Mouse (Mus musculus) spleen, postnatal 14 days (tissue): ENCODE data around the gene Tceal8.
"Not testable (repeated sequence)": the region's sequence is repeated elsewhere in the genome, so short reads cannot be mapped to it uniquely, and the experiment has no call there.

Experiments used
- DNase-seq, 2 experiments: peaks; one replicate each; pipeline ENCODE4 v3.0.0; 2021 to 2022; ENCODE audit warnings: low spot score in 2 of 2

Gene Tceal8

DNA sequence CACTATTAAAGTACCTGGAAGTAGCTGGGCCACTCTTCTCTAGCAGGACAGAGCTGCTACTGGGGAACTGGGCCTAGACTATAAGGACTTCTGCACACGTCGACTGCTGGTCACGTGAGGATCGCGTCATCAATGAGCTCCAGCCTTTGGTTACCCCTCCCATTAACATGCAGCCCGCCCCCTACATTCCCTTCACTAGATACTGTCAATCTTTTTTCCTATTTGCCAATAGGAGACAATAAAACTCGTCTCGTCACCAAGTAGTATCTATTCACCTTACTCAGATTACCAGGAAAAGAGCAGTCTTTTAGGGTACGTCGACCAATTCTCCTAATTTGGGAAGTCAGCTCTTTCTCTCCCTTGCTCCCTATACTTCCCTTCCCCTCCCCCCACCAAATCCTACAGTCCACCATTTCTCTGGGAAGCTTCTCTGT lies at the start of gene Tceal8:
Gene Tceal8 (minus strand): TSS at position 225 of the 434 bp plus-strand sequence.
- DNase-seq: peak; percentile 12 to 20

DNA sequence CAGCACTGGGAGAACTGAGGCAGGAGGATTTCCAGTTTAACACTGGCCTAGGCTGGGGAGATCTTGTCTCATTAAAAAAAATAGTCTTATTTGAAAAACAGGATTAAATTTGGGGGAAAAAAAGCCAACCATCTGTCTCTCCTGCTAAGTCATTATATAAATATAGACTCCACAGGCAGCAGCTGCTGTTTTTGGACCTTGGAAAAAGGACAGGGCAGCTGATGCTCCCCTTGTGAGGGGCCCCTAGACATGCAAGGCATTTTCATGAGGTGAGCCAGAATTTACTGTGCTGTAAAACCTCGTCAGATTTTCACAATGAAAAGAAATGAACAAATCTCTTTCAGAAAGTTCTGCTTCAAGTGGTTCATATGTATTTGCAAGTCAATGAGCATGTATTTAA lies 44.2 kb upstream of the Tceal8 start:
- DNase-seq: no peak

DNA sequence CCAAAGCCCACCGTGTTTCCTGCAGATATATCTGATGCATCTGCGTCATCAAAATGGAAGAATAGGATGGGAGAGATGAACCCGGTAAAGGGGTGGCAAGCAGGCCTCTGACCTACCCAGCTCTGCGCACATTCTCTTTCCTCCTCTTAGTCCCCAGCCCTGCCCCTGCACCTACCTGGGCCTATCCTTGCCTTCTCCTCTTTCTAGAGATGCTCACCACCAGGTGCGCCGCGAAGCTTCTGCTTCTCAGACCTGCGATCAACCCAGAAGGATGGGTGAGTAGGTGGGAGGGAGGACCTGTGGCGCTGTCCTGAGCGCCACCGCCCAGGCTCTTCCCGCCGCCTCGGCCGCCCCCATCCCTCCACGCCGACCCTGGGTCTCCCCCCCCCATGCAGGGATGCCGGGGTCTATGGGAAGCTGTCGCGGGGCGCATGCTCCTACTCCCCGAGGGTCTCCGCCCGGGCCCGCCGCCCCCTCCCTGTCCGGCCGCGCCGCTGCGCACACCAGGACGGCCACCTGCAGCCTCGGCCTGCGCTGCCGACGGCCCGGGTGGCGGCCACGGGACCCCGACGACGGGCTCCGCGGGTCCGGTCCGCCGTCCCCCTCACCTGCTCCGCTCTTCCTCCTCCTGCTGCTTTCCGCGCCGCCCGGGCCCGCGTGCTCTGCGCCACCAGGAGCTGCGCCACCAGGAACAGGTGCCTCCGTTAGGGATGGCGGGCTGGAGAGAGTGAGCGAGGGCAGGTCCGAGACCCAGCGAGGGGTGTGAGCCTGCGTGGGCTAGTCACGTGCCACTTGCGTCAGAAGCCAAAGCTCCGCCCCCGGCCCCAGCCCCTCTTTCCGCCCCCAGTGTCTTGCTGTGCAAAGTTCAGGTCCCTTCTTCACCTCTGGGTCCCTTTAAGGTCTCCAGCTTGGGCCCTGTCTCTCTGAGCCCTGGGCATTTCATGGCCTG lies 42.9 kb upstream of the Tceal8 start, which contains the start of the genes Tceal7 and Bex1:
Gene Tceal7 (plus strand): TSS at position 51 of the 949 bp plus-strand sequence.
Gene Bex1 (minus strand): TSS at position 785 of the 949 bp plus-strand sequence.
- not testable (repeated sequence) for DNase-seq

DNA sequence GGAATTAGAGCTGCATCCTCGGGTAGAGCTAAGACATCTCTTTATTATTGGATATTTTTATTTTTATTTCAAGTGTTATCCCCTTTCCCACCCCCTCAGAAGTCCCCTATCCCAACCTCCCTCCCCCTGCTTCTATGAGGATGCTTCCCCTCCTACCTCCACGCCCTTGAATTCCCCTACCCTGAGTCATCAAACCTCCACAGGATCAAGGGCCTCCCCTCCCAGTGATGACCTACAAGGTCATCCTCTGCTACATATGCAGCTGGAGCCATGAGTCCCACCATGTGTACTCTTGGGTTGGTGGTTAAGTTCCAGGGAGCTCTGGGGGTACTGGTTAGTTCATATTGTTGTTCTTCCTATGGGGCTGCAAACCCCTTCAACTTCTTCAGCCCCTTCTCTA lies 41.3 kb upstream of the Tceal8 start:
- DNase-seq: no peak

DNA sequence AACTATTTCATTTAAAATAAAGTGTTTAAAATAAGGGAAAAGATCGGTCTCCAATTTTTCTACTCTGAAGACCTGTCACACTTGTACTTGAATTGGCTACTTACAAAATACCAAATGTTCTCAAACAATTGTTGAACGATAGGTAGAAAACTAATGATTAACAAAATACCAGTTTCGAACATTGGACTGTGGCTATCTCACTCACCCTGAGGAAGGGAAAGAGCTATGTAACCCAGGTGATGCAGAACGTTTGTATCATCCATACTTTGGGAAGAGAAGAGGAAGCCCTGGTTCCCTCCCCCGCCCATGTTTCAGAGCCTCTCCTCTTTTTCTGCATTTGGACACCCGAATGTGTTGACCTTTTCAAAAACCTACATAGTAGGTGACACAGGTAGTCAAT lies 32.3 kb upstream of the Tceal8 start:
- no peak for DNase-seq

DNA sequence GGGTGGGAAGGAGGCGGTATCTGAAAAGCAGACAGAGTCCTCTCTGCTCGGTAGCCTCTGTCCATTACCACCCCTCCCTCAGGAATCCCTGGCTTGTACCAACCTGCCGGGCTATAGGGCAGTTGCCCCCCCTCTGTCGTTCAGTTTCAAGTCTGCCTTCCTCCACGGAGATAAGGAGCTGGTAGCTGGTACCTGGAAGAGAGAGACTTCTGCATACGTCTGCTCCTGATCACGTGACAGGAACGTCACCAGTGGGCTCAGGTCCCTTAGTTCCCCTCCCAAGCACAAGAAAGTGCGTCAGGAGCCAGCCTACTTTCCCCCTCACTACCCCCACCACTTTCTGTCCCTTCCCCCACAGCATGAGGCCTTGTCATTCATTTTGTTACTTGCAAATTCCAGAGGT lies 31.5 kb upstream of the Tceal8 start, which contains the start of gene Tceal5:
Gene Tceal5 (minus strand): TSS at position 213 of the 403 bp plus-strand sequence.
- no peak for DNase-seq

DNA sequence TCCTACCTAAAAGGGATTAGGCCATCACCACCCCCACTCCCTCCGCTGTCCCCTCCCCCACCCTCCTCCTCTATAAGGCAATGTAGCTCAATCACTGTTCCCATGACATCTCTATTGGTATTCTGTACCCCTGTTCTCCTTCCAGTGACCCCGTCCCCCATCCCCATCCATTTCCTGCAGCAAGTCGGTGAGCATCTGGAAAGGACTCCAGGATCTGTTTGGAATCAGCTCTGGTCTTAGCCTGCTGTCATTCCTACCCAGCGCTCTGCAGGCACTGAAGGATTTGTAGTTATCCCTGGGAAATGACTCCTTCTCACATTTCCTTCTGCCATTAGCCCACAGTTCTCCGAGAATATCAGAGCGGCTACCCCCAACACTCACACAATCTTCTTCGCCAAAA lies 31.1 kb upstream of the Tceal8 start:
- DNase-seq: no peak

DNA sequence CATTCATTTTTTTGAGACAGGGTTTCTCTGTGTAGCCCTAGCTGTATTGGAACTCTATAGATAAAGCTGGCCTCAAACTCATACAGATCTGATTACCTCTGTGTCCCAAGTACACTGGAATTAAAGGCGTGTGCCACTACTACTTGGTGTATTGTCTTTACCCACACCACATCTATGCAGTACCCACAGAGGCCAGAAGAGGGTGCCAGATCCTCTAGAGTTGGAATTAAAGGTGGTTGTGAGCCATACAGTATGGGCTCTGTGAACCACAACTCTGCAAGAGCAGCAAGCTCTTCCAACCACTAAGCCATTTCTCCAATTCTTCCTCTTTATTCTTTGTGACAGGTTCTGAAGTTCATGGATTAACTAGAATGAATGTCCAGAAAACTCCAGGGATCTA lies 24.7 kb upstream of the Tceal8 start:
- DNase-seq: peak; percentile 7 to 32

DNA sequence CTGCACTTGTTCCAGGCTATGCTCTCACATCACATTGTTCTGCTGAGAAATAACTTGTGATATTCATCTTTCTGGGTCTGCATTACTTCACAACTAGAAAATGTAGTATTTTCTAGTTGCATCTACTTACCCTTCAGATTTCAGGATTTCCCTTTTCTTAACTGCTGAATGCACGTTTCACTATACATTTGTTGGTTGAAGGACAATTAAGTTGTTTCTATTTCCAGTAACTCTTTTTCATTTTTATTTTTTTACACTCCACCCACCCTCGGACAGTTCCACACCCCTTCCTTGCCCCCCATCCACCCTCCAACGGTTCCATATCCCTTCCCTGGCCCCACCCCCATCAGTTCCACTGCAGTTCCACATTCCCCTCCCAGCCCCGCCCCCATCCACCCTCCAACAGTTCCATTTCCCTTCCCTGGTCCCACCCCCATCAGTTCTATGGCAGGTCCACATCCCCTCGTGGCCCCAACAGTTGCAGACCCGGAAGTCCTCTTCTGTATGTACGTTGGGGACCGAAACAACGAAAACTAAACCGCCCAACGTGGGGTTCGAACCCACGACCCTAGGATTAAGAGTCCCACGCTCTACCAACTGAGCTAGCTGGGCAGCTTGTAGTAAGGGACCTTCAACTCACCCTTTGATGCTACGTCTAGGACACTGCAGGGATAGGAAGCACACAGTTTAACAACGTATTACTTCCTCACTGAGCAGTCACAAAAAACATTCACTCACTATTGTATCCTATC lies 23.2 kb upstream of the Tceal8 start:
- no peak for DNase-seq

DNA sequence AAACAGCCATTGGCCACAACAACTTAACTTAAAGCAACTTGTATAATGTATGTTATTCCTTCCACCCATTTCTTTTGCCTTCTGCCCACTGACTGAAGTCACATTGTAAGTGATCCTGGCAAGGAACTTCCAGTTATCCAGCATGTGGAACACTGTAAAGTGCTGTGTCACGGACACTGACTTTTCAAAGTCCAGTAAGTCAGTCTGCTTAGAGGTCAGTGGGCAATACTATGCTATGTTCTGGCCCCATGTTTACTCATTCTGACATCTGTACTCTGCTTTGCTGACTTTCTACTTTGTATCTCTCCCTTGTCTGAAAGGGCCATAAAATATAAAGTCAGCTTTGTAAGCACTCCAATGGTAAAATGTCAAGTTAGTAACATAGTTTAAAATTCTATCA lies 11.0 kb upstream of the Tceal8 start:
- DNase-seq: no peak

DNA sequence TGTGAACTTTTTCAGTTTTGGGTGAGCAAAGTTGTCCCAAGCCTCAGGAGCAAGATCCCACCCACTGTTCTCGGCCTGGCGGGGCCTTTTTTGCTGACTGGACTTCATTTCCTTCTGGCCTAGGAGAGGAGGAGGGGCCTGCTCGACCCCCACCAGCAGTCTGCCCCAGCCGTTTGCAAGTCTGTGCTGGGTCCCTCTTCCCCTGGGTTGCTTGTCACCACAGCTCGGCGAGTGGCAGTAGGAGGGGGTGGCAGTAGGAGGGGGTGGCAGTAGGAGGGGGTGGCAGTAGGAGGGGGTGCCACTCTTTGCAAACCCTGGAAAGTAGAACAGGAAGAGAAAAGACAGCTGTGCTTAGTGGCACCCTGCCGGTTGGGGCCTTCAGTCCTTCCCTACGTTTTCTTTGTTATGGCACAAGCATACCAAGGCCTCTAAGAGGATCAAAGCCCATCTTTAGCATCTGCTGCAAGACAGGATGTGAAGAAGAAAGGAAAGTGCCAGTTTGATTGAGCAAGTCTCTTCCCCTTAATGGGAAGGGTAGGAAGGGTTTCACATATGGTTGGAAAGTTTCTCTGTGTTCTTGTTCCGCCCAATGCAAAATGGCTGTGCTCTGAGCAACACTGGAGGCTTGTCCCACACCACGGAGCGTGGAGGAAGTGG lies 8.9 kb upstream of the Tceal8 start:
- no peak for DNase-seq

DNA sequence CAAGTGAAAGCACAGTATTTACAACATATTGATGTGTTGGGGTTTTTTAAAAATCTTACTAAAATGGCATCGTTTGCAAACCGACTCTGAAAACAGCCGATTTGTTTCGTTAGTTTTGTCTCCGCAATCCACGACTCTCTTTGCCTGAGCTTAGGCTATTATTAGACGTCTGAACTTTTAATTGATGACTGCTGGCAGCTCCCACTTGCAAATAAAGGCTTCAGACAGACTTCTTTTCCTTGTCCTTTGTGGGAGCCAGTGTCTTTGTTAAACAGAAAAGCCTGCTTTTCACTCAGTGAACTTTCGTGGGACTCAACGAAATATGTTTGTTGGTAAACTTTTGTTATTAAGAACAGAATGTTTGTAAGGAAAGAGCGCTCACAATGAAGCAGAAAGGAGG lies 644 bp upstream of the Tceal8 start:
- DNase-seq: no peak

DNA sequence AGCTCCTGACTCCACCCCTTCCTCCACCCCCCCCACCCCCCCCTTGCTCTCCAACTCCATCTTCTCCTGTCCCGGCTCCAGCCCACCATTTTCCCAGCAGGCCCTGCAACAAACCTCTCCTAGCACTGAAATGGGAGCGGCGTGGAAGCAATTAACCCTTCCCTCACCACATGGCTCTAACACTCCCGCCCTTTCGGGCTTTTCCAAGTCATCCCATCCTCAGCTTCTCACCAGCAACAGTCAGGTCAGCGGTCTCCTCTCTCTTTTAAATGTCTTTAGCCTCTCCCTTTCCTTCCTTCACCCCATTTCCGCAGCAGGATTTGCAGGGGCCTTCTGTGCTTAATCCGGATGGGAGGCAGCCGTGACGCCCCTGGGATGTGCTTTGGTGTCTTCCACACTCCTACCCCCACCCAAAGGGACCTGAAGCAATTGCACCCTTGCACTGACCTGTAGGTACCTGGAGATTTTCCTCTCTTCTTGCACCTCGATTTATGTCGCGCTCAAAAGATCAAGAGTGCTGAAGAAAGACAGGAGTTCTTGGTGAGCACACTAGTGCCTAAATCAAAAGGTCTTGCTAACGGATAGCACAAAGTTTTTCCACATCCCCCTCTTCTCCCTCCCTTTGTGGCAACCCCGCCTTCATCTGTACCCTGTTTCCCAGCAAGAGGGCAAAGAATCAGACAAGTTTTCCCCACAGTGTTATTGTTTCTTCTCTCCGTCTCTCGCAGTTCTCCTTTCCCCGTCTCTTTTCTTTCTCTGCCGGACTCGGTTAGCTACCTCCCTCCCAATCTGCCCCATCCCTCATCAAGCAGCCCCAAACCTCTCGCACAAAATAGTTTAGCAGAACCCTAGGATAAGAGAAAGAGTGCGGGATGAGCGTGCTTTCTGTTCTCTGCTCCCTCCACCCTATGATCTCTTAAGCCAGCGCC lies 689 bp downstream of the Tceal8 start:
- DNase-seq: no peak

DNA sequence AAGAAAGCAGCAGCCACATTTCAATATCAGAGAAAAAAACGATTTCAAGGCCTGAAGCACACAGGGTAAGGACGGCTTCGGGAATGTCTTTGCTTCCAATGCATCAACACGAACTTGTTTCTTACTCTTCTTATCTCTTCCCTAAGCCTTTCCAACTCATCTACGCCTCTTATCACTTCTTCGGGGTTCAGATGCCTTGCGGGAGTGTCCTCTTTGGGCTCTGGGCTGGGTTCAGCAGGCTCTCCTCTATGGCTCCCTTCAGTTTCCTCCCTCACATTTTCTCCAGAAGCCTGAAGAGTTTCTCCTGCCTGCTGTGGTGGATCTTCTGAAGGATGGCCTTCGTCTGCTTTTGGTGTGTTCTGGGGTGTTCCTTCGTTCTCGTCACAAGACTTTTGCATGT lies 1.5 kb downstream of the Tceal8 start:
- DNase-seq: no peak

DNA sequence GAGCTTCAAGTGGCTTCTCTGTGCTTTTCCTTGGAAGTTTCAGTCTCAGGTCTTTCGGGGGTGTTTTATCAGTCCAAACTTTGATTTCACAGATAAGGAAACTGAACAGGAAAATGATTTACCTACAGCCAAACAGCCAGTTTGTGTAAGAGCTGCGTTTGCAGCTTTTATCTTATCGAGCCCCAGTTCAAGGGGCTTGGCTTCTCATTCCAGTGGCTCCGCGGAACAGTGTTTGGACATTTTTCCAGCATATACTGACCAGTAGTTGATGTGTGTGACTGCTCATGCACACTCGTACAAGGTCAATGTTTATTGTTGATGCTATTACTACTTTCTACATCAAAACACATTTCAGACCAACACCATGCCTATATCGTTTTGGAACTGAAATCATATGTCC lies 27.9 kb downstream of the Tceal8 start:
- DNase-seq: no peak

DNA sequence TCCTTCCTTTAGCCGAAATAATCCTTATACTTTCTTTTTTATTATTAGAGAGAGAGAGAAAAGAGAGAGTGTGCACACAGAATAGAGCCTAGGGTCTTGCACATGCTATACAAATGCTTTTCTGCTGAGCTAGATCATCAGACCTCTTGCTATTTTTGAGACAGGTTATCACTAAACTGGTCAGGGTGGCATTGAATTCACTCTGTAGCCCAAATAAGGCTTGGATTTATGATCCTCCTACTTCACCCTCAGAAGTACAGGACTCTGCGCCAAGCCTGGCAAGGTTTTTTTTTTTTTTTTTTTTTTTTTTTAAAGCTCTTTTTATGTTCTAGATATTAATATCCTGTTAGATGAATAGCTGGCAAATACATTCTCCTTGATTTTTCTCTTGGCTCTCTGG lies 28.4 kb downstream of the Tceal8 start:
- DNase-seq: no peak

DNA sequence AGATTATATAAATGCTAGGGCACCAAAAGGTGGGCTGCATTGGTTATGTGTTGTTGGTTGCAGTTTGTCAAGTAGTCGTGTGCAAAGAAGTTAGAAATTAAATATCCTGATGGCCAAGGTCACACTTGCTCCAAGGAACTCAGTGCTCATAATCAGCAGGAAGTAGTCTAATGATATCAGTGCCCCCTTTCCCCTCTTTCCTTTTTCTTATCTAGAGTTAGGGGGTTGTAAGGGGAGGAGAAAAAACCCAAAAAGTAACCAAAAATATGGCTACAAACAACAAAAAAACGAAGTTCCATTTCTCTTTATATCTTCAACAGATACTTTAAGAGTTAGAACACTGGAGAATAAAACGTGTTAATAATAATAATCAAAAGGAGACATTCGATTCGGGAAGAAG lies 30.8 kb downstream of the Tceal8 start:
- no peak for DNase-seq

DNA sequence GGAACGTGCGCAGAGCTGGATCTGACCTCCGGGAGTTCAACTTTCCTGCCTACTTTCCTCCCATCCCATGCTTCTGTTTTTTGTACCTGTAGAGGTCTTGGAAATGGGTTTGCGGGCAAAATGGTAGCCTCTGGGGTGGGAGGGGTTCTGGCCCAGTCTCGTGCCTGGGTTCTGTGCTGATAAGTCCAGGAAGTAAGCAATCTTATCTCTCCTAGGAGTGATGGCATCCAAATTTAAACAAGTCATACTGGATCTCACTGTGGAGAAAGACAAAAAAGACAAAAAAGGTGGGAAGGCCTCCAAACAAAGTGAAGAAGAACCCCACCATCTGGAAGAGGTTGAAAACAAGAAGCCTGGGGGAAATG lies 32.5 kb downstream of the Tceal8 start:
- not testable (repeated sequence) for DNase-seq

DNA sequence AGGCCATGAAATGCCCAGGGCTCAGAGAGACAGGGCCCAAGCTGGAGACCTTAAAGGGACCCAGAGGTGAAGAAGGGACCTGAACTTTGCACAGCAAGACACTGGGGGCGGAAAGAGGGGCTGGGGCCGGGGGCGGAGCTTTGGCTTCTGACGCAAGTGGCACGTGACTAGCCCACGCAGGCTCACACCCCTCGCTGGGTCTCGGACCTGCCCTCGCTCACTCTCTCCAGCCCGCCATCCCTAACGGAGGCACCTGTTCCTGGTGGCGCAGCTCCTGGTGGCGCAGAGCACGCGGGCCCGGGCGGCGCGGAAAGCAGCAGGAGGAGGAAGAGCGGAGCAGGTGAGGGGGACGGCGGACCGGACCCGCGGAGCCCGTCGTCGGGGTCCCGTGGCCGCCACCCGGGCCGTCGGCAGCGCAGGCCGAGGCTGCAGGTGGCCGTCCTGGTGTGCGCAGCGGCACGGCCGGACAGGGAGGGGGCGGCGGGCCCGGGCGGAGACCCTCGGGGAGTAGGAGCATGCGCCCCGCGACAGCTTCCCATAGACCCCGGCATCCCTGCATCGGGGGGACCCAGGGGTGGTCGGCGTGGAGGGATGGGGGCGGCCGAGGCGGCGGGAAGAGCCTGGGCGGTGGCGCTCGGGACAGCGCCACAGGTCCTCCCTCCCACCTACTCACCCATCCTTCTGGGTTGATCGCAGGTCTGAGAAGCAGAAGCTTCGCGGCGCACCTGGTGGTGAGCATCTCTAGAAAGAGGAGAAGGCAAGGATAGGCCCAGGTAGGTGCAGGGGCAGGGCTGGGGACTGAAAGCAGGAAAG lies 33.1 kb downstream of the Tceal8 start, which contains the start of gene Bex4:
Gene Bex4 (plus strand): TSS at position 170 of the 813 bp plus-strand sequence.
- DNase-seq: not testable (repeated sequence)

DNA sequence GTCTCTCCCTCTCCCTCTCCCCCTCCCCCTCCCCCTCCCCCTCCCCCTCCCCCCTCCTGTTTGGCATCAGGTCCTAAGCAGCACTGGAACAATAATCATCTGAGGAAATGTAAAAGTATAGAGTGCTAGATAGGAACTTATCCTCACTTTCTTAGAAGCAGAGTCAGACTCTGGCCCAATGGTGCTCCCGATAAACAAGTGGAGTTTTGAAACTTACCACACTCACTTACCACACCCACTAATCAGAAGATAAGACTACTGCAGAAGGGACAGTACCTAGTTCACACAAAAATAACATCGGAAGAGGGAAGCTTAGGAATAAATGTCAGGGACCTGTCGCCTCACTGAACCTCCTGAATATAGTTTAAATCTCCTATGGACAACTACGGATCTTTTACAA lies 36.6 kb downstream of the Tceal8 start:
- DNase-seq: no peak
